In the genomic region with DNA sequence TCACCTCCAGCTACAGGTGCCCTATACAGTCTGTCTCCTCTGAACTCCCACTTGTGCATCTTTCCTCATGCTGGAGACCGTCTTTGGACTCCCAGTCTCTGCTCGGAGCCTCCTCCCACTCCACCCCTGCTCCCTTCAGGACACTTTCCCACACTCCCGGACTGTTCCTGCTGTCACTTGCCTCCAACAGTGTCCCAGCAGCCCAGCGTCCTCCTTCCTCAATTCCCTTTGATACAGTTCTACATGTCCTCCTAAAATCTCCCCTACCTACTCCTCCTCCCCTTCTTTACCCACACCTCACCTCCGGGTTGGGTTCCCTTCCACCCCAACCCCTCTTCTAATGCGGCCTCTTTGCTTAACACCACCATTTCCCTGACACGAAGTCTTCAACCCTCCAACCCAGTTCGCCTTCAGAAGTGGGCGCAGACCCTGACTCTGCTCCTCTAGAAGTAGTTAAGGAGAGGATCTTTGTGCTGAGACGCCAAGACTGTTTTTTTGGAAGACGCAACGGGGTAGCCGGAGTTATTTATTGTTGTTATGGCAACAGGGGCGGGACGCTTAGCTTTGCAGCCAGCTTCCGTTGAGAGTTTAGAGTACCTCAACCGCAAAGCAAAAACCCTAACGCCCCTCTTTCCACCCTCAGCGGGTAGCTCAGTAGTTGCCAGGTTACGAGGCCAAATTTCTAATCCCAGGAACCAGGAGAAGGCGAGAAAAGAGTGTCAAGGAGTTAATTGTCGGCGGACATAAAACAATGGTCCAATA, we compare ENCODE assay signal across 8 mouse cellular contexts. TPM values are rescaled to one million over a fixed set of nuclear protein-coding genes. Genes with fewer than 3 reads are reported as not detected.
DNase-seq lines count a peak whose midpoint lies in the region; ATAC-seq and TF ChIP-seq lines count a peak whose summit lies in the region.

Lrrc23 (minus strand) TSS at position 506 of the 762 bp plus-strand sequence.

- DNase-seq in adrenal gland, postnatal 10 days = peak; percentile 38
- no peak for DNase-seq in adrenal gland, adult 8-10 months
- peak; percentile 75 for DNase-seq in ZHBTc4 (ENCODE audit: low read depth, low spot score)
- DNase-seq in forebrain, embryonic 14.5 days (ENCODE audit: low spot score) = peak; percentile 80
- peak; percentile 63 for DNase-seq in hindlimb bud, embryonic 11.5 days (ENCODE audit: extremely low spot score, low read depth, low spot score)
- DNase-seq in liver, postnatal 0 days = no peak
- DNase-seq in neural tube, embryonic 10.5 days (ENCODE audit: extremely low spot score, low spot score) = peak; percentile 73
- no peak for DNase-seq in MN1 (ENCODE audit: low spot score)

- H3K9me3 ChIP-seq in forebrain, embryonic 14.5 days (replicated peaks; ENCODE audit: control insufficient read depth, low read length) = no peaks in the 10 kb centered on the region
- H3K9me3 ChIP-seq in liver, postnatal 0 days (ENCODE audit: low read length) = no peaks in the 10 kb centered on the region

- H3K4me3 ChIP-seq in forebrain, embryonic 14.5 days (ENCODE audit: low read depth, low read length) = peak within 1 kb of the TSS; percentile 29
- peak within 1 kb of the TSS; percentile 33 for H3K4me3 ChIP-seq in liver, postnatal 0 days (ENCODE audit: low read depth, low read length)

- peak within 1 kb of the TSS; percentile 1; the same call in 1 of the 2 replicates for H3K9ac ChIP-seq in forebrain, embryonic 14.5 days (ENCODE audit: low read length)
- H3K9ac ChIP-seq in liver, postnatal 0 days (replicated peaks) = no peak within 1 kb of the TSS

- H3K27me3 ChIP-seq in forebrain, embryonic 14.5 days (replicated peaks; ENCODE audit: control insufficient read depth, insufficient read depth, low read length) = no peaks in the 10 kb centered on the region
- H3K27me3 ChIP-seq in liver, postnatal 0 days (ENCODE audit: insufficient read depth, low read length) = 0 out of 2 replicates have a peak, but pooled peaks cover 5% of the 10 kb centered on the region

- TF ChIP-seq CTCF in liver, postnatal 0 days (IDR thresholded peaks at IDR 0.05; ENCODE audit: low read depth) = no peak

- 2% methylated on average over 23 of the region's 23 CpGs for WGBS in forebrain, embryonic 14.5 days
- 3% methylated on average over 23 of the region's 23 CpGs for WGBS in liver, postnatal 0 days (ENCODE audit: insufficient replicate concordance)

- peaks cover 2% of the 10 kb centered on the region; the same call in 1 of the 2 replicates for H3K4me1 ChIP-seq in forebrain, embryonic 14.5 days (ENCODE audit: control insufficient read depth, insufficient read depth, low read length)
- H3K4me1 ChIP-seq in liver, postnatal 0 days (ENCODE audit: insufficient read depth) = peaks cover 12% of the 10 kb centered on the region

- TF ChIP-seq EP300 in liver, postnatal 0 days (IDR thresholded peaks at IDR 0.05; ENCODE audit: low read depth) = no peak

- peak within 1 kb of the TSS; percentile 66 for H3K4me2 ChIP-seq in forebrain, embryonic 14.5 days (ENCODE audit: low read length)
- peak within 1 kb of the TSS; percentile 61 for H3K4me2 ChIP-seq in liver, postnatal 0 days (ENCODE audit: low read depth, low read length)

- ATAC-seq in forebrain, embryonic 14.5 days = peak; percentile 71
- peak; percentile 17; the same call in 1 of the 2 replicates for ATAC-seq in liver, postnatal 0 days

- H3K27ac ChIP-seq in forebrain, embryonic 14.5 days (ENCODE audit: low read depth, low read length) = no peak within 1 kb of the TSS
- no peak within 1 kb of the TSS for H3K27ac ChIP-seq in liver, postnatal 0 days (ENCODE audit: low read depth)

- H3K36me3 ChIP-seq in forebrain, embryonic 14.5 days (ENCODE audit: control insufficient read depth, insufficient read depth, low read length) = no peaks in the 10 kb centered on the region
- no peaks in the 10 kb centered on the region for H3K36me3 ChIP-seq in liver, postnatal 0 days (replicated peaks; ENCODE audit: insufficient read depth, low read length)

RNA-seq across cellular contexts. Expression of gene Lrrc23, which starts in this region (rescaled TPM):
- under 1 TPM in 1 of 2 experiments, not detected in 1; 0.72 TPM for total RNA-seq in adrenal gland, postnatal 10 days (2021)
- total RNA-seq in adrenal gland, adult 8-10 months (2022) = 1 to 10 TPM in 2 of 4 experiments, under 1 TPM in 2; 0.52 to 3.6 (median 1.0) TPM
- 3.4 and 3.5 TPM in 2 replicates for polyA plus RNA-seq in forebrain, embryonic 14.5 days (2014; fragmentation: Nextera tagmentation; extraction: Ambion mirVana)
- polyA plus RNA-seq in liver, postnatal 0 days (2015; fragmentation: Nextera tagmentation; extraction: Ambion mirVana) = 0.16 TPM in 1 of 2 replicates, not detected in the other

Comparison
In these comparisons a context has a peak if more than half of its experiments do, and no peak if none do; other contexts are left out.
1. Peak in DNase-seq in adrenal gland, postnatal 10 days; RNA of the gene not detected or under 1 TPM.
2. Peak in ATAC-seq, H3K4me3 ChIP-seq and H3K4me2 ChIP-seq in liver, postnatal 0 days; RNA of the gene not detected or under 1 TPM.
3. DNase-seq: peak in ZHBTc4 (single experiment), forebrain, embryonic 14.5 days (single experiment), hindlimb bud, embryonic 11.5 days (single experiment) and neural tube, embryonic 10.5 days (single experiment); none in adrenal gland, adult 8-10 months (single experiment), liver, postnatal 0 days (single experiment) and MN1 (single experiment).